Mouse (Mus musculus): ENCODE results near the gene Gm45208.

GRCm38 (mm10) chrX:7722282-7722611 is 202 bp downstream of the Gm45208 start:
- TF ChIP-seq FLI1 (IDR thresholded peaks at IDR 0.05; ENCODE audit: low read length) (no peak), GATA1 (IDR thresholded peaks at IDR 0.05; ENCODE audit: borderline replicate concordance, low read length) (no peak)
